26 mouse cellular contexts compared by ENCODE assay signal in genomic region chr7:109646574-109646973, GRCm38 (mm10). TPM values are rescaled to one million over a fixed set of nuclear protein-coding genes. Genes with fewer than 3 reads are reported as not detected.
A peak's percentile ranks its signal among the peaks of the same experiment; 100 is the strongest.
DNase-seq lines count a peak whose midpoint lies in the region; ATAC-seq lines count a peak whose summit lies in the region.
"Had no signal": no experiment of that assay in that cellular context is flagged by ENCODE, and none has a peak within 500 bp of the region (broad histone marks: within the 10 kb centered on the region; RNA-seq: fewer than 3 reads in every experiment).

No protein-coding gene starts in this region.

- H3K4me1 ChIP-seq in heart, embryonic 12.5 days (replicated peaks) = peaks cover 35% of the 10 kb centered on the region
- H3K4me1 ChIP-seq in heart, embryonic 10.5 days = peaks cover 38% of the 10 kb centered on the region
- peaks cover 31% of the 10 kb centered on the region for H3K4me1 ChIP-seq in lung, embryonic 16.5 days (replicated peaks; ENCODE audit: control insufficient read depth, insufficient read depth, low read length)
- H3K4me1 ChIP-seq in intestine, embryonic 15.5 days (replicated peaks) = peaks cover 8% of the 10 kb centered on the region; the same call in 1 of the 2 replicates
- peaks cover 14% of the 10 kb centered on the region; the same call in 1 of the 2 replicates for H3K4me1 ChIP-seq in stomach, embryonic 15.5 days
- H3K4me1 ChIP-seq: hindbrain, embryonic 10.5 days had no signal

- no peak overlapping the region for H3K4me3 ChIP-seq in heart, embryonic 12.5 days
- H3K4me3 ChIP-seq in heart, embryonic 10.5 days = no peak overlapping the region
- no peak overlapping the region for H3K4me3 ChIP-seq in lung, embryonic 16.5 days (ENCODE audit: low read length)
- no peak overlapping the region for H3K4me3 ChIP-seq in intestine, embryonic 15.5 days (replicated peaks)
- H3K4me3 ChIP-seq in stomach, embryonic 15.5 days (replicated peaks) = no peak overlapping the region
- H3K4me3 ChIP-seq: gastrocnemius, adult 2 months; hindbrain, embryonic 10.5 days; limb, embryonic 13.5 days; liver, embryonic 15.5 days had no signal

- ATAC-seq in heart, embryonic 12.5 days (ENCODE audit: insufficient number of reproducible peaks, low FRiP score) = no peak
- ATAC-seq in lung, embryonic 16.5 days (ENCODE audit: low read depth) = no peak
- 0 out of 2 replicates have a peak, but pooled peaks have one; percentile 34 for ATAC-seq in intestine, embryonic 15.5 days
- ATAC-seq in stomach, embryonic 15.5 days (ENCODE audit: insufficient read depth, low FRiP score, low read depth) = peak; percentile 54; the same call in 1 of the 2 replicates
- ATAC-seq: CD4-positive, CD25-positive, alpha-beta regulatory T cell, adult 4 months; hindbrain, postnatal 0 days had no signal

- H3K9me3 ChIP-seq in heart, embryonic 12.5 days (replicated peaks) = no peaks in the 10 kb centered on the region
- H3K9me3 ChIP-seq in heart, embryonic 10.5 days = no peaks in the 10 kb centered on the region
- no peaks in the 10 kb centered on the region for H3K9me3 ChIP-seq in lung, embryonic 16.5 days (ENCODE audit: control insufficient read depth, low read length)
- H3K9me3 ChIP-seq in intestine, embryonic 15.5 days = no peaks in the 10 kb centered on the region
- H3K9me3 ChIP-seq in stomach, embryonic 15.5 days = no peaks in the 10 kb centered on the region
- H3K9me3 ChIP-seq: hindbrain, embryonic 10.5 days; limb, embryonic 13.5 days; liver, embryonic 15.5 days had no signal

- H3K27me3 ChIP-seq in heart, embryonic 12.5 days (replicated peaks) = no peaks in the 10 kb centered on the region
- no peaks in the 10 kb centered on the region for H3K27me3 ChIP-seq in heart, embryonic 10.5 days (ENCODE audit: insufficient read depth, poor library complexity, severe bottlenecking)
- H3K27me3 ChIP-seq in lung, embryonic 16.5 days (ENCODE audit: control insufficient read depth, insufficient read depth, low read depth, low read length) = no peaks in the 10 kb centered on the region
- no peaks in the 10 kb centered on the region for H3K27me3 ChIP-seq in intestine, embryonic 15.5 days (replicated peaks)
- no peaks in the 10 kb centered on the region for H3K27me3 ChIP-seq in stomach, embryonic 15.5 days (replicated peaks)
- H3K27me3 ChIP-seq: limb, embryonic 13.5 days; liver, embryonic 15.5 days had no signal

- H3K9ac ChIP-seq in heart, embryonic 12.5 days = no peak overlapping the region
- no peak overlapping the region for H3K9ac ChIP-seq in lung, embryonic 16.5 days (ENCODE audit: low read length)
- no peak overlapping the region for H3K9ac ChIP-seq in intestine, embryonic 15.5 days
- no peak overlapping the region for H3K9ac ChIP-seq in stomach, embryonic 15.5 days
- H3K9ac ChIP-seq: limb, embryonic 13.5 days; liver, embryonic 15.5 days had no signal

- no peak for DNase-seq in heart, embryonic 10.5 days (ENCODE audit: low spot score)
- no peak for DNase-seq in lung, postnatal 4 days
- DNase-seq in gastrocnemius, adult 18-20 months (ENCODE audit: low spot score) = no peak
- no peak for DNase-seq in adrenal gland, adult 18-20 months (ENCODE audit: low spot score in 2 of 2)
- DNase-seq: adrenal gland, adult 2 months; cerebellum, adult 11 months; cerebellum, adult 9-11 months; gastrocnemius, adult 2 months; kidney, adult 2 months; layer of hippocampus, adult 9-11 months; right cerebral cortex, postnatal 14 days; spleen, adult 18-20 months; thymus, adult 18-20 months; thymus, postnatal 36 days had no signal

- 28% methylated on average over 3 of the region's 3 CpGs for WGBS in heart, embryonic 12.5 days
- 36% methylated on average over 3 of the region's 3 CpGs for WGBS in heart, embryonic 10.5 days
- 11% methylated on average over 3 of the region's 3 CpGs for whole genome bisulfite sequencing in lung, embryonic 16.5 days
- 4% methylated on average over 3 of the region's 3 CpGs for WGBS in intestine, embryonic 15.5 days
- WGBS in stomach, embryonic 15.5 days = 6% methylated on average over 3 of the region's 3 CpGs

- 0 out of 2 replicates have a peak overlapping the region, but pooled peaks have one; percentile 29 for H3K27ac ChIP-seq in heart, embryonic 12.5 days (ENCODE audit: poor library complexity, severe bottlenecking)
- no peak overlapping the region for H3K27ac ChIP-seq in heart, embryonic 10.5 days
- 0 out of 2 replicates have a peak overlapping the region, but pooled peaks have one; percentile 27 for H3K27ac ChIP-seq in lung, embryonic 16.5 days (ENCODE audit: low read length)
- no peak overlapping the region for H3K27ac ChIP-seq in intestine, embryonic 15.5 days
- no peak overlapping the region for H3K27ac ChIP-seq in stomach, embryonic 15.5 days
- H3K27ac ChIP-seq: gastrocnemius, adult 2 months; hindbrain, embryonic 10.5 days; hindbrain, postnatal 0 days; kidney, postnatal 0 days; limb, embryonic 13.5 days; liver, embryonic 15.5 days had no signal

- H3K36me3 ChIP-seq in heart, embryonic 12.5 days = no peaks in the 10 kb centered on the region
- H3K36me3 ChIP-seq in heart, embryonic 10.5 days = no peaks in the 10 kb centered on the region
- H3K36me3 ChIP-seq in lung, embryonic 16.5 days (ENCODE audit: control insufficient read depth, insufficient read depth, low read length) = no peaks in the 10 kb centered on the region
- H3K36me3 ChIP-seq in intestine, embryonic 15.5 days = no peaks in the 10 kb centered on the region
- H3K36me3 ChIP-seq in stomach, embryonic 15.5 days = no peaks in the 10 kb centered on the region
- H3K36me3 ChIP-seq: hindbrain, embryonic 10.5 days; limb, embryonic 13.5 days; liver, embryonic 15.5 days had no signal

- no peak overlapping the region for H3K4me2 ChIP-seq in heart, embryonic 12.5 days
- H3K4me2 ChIP-seq in lung, embryonic 16.5 days (ENCODE audit: low read depth, low read length) = no peak overlapping the region
- no peak overlapping the region for H3K4me2 ChIP-seq in intestine, embryonic 15.5 days (replicated peaks)
- H3K4me2 ChIP-seq in stomach, embryonic 15.5 days = no peak overlapping the region
- H3K4me2 ChIP-seq: limb, embryonic 13.5 days; liver, embryonic 15.5 days; midbrain, embryonic 11.5 days had no signal

RNA-seq across cellular contexts. Expression of gene St5, which starts 56.8 kb away (rescaled TPM):
- polyA plus RNA-seq in heart, embryonic 12.5 days (2016; fragmentation: Nextera tagmentation; extraction: Ambion mirVana) = 40.5 and 41.0 TPM in 2 replicates
- polyA plus RNA-seq in heart, embryonic 10.5 days (2016; fragmentation: Nextera tagmentation; extraction: Ambion mirVana) = 37.7 and 39.9 TPM in 2 replicates
- polyA plus RNA-seq in lung, embryonic 16.5 days (2015; fragmentation: Nextera tagmentation; extraction: Ambion mirVana) = 72.2 and 77.5 TPM in 2 replicates
- polyA plus RNA-seq in intestine, embryonic 15.5 days (2015; fragmentation: Nextera tagmentation; extraction: Ambion mirVana) = 61.3 and 64.4 TPM in 2 replicates
- polyA plus RNA-seq in stomach, embryonic 15.5 days (2015; fragmentation: Nextera tagmentation; extraction: Ambion mirVana) = 58.7 and 71.6 TPM in 2 replicates
- total RNA-seq in gastrocnemius, adult 18-20 months (2021) = 1 to 10 TPM; 6.0 to 8.2 TPM
- 10 to 100 TPM; 26.5 to 27.7 TPM for total RNA-seq in adrenal gland, adult 18-20 months (2021)
- total RNA-seq: neutrophil, adult 5-6 weeks had no signal

RNA-seq across cellular contexts. Expression of gene Akip1, which starts 56.9 kb away (rescaled TPM):
- polyA plus RNA-seq in heart, embryonic 12.5 days (2016; fragmentation: Nextera tagmentation; extraction: Ambion mirVana) = 26.0 and 28.1 TPM in 2 replicates
- polyA plus RNA-seq in heart, embryonic 10.5 days (2016; fragmentation: Nextera tagmentation; extraction: Ambion mirVana) = 32.5 and 34.6 TPM in 2 replicates
- 44.0 and 45.7 TPM in 2 replicates for polyA plus RNA-seq in lung, embryonic 16.5 days (2015; fragmentation: Nextera tagmentation; extraction: Ambion mirVana)
- 38.1 and 38.6 TPM in 2 replicates for polyA plus RNA-seq in intestine, embryonic 15.5 days (2015; fragmentation: Nextera tagmentation; extraction: Ambion mirVana)
- 38.3 and 40.6 TPM in 2 replicates for polyA plus RNA-seq in stomach, embryonic 15.5 days (2015; fragmentation: Nextera tagmentation; extraction: Ambion mirVana)
- 10 to 100 TPM; 16.4 to 19.3 TPM for total RNA-seq in gastrocnemius, adult 18-20 months (2021)
- 10 to 100 TPM; 18.6 to 22.9 TPM for total RNA-seq in adrenal gland, adult 18-20 months (2021)

Comparison
In these comparisons a context has a peak if more than half of its experiments do, and no peak if none do; other contexts are left out.
1. H3K27ac ChIP-seq: peak in heart, embryonic 12.5 days (single experiment) and lung, embryonic 16.5 days (single experiment); none in heart, embryonic 10.5 days (single experiment), intestine, embryonic 15.5 days (single experiment) and stomach, embryonic 15.5 days (single experiment).
2. ATAC-seq: peak in intestine, embryonic 15.5 days (single experiment) and stomach, embryonic 15.5 days (single experiment); none in heart, embryonic 12.5 days (single experiment) and lung, embryonic 16.5 days (single experiment).